Mouse (Mus musculus) ES-E14 (cell line): ENCODE results near the gene Rlbp1. TPM values are rescaled to one million over a fixed set of nuclear protein-coding genes. Genes with fewer than 3 reads are reported as not detected.

ENCODE experiments used
- DNase-seq: peaks from one replicate; pipeline ENCODE4 v3.0.0-alpha.2; 2013; ENCODE audit warnings: low read depth, low spot score
- H3K27ac ChIP-seq: 2 replicates; pipeline ENCODE4 v1.5.1; 2012; ENCODE audit warnings: low read depth, mild to moderate bottlenecking, low read length, moderate library complexity, mixed read lengths; ENCODE audit not compliant: poor library complexity, insufficient read depth, severe bottlenecking
- H3K36me3 ChIP-seq: 2 replicates; pipeline ENCODE4 v1.6.1; 2012; ENCODE audit warnings: mild to moderate bottlenecking, low read length, moderate library complexity, mixed read lengths; ENCODE audit not compliant: control insufficient read depth, poor library complexity, insufficient read depth, severe bottlenecking
- H3K4me1 ChIP-seq, 2 experiments: fragments of 150-350 bp in 1 of 2; sonication (generic) in 1 of 2; 2 replicates each; pipeline ENCODE4 v1.6.1; 2012; ENCODE audit warnings: low read length in 2 of 2, mild to moderate bottlenecking in 1 of 2, mixed read lengths in 1 of 2; ENCODE audit not compliant: control insufficient read depth in 2 of 2, insufficient read depth in 2 of 2, poor library complexity in 1 of 2
- H3K4me3 ChIP-seq, 2 experiments: fragments of 150-350 bp in 1 of 2; sonication (generic) in 1 of 2; 2 replicates each; pipeline ENCODE4 v1.5.1; 2012; ENCODE audit warnings: low read length in 2 of 2, low read depth in 1 of 2, mild to moderate bottlenecking in 1 of 2, mixed read lengths in 1 of 2; ENCODE audit not compliant: insufficient read depth in 1 of 2, poor library complexity in 1 of 2, severe bottlenecking in 1 of 2
- H3K9ac ChIP-seq: 2 replicates; pipeline ENCODE4 v1.6.1; 2012; ENCODE audit warnings: low read depth, mild to moderate bottlenecking, low read length, mixed read lengths; ENCODE audit not compliant: poor library complexity, insufficient read depth, severe bottlenecking
- H3K9me3 ChIP-seq: fragments of 150-350 bp; sonication (generic); 2 replicates; pipeline ENCODE4 v1.6.1; 2012; ENCODE audit warnings: low read depth, mild to moderate bottlenecking, low read length; ENCODE audit not compliant: control insufficient read depth, insufficient read depth
- CHD2 ChIP-seq: IDR thresholded peaks from 2 replicates; pipeline ENCODE4 v1.6.1; 2014; ENCODE audit warnings: mild to moderate bottlenecking, low read depth, low read length, inconsistent platforms
- HCFC1 ChIP-seq: IDR thresholded peaks from 2 replicates; pipeline ENCODE4 v1.6.1; 2012; ENCODE audit warnings: low read length, inconsistent platforms, borderline replicate concordance; ENCODE audit not compliant: insufficient read depth
- MAFK ChIP-seq: IDR thresholded peaks from 2 replicates; pipeline ENCODE4 v1.6.1; 2014; ENCODE audit warnings: mild to moderate bottlenecking, low read depth, low read length, inconsistent platforms; ENCODE audit not compliant: insufficient read depth
- ZC3H11A ChIP-seq: IDR thresholded peaks from 2 replicates; pipeline ENCODE4 v1.6.1; 2012; ENCODE audit warnings: low read depth, mild to moderate bottlenecking, inconsistent platforms, low read length, borderline replicate concordance
- ZNF384 ChIP-seq: IDR thresholded peaks from 2 replicates; pipeline ENCODE4 v1.6.1; 2012; ENCODE audit warnings: low read depth, low read length, inconsistent platforms
- in situ Hi-C, 2 experiments: fragments of 600-800 bp; cut with MboI; formaldehyde crosslinking; loops; one replicate each; pipeline ENCODE4 v1.15.1; 2025; ENCODE audit warnings: low sequenced_read_pairs in 2 of 2, inconsistent platforms in 1 of 2; ENCODE audit not compliant: unreplicated experiment in 2 of 2
- total RNA-seq: library from RNA; depleted of rRNA; stranded (reverse); fragments of 300-350 nt; gene quantifications from 2 replicates; pipeline ENCODE4 v1.2.3, GENCODE M21; 2012

Gene Rlbp1
- total RNA-seq, 1 experiment, result 5.9 TPM

DNA sequence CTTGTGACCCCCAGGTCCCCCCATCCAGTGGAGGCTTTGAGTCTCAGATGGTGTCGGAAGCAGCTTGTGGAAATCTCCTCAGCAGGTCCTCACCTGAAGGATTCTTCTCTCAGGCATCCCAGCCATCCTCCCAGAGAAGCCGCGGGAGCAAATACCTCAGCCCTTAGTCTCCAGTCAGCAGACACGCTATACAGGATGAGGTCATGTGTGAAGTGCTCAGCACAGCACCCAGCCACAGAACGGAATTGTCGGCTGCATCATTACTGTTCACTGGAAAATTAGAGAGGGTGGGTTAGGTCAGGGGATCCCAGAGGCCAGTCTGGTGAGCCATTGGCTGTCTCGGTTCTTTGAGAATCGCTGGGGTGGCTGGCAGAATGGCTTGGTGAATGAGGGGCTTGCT lies 38.0 kb downstream of the Rlbp1 start:
- peaks cover 0 to 5% of the 10 kb centered on the region in 2 experiments; a peak in 1 of 4 replicates for H3K4me1 ChIP-seq
- DNase-seq, result no peak
- no peaks in the 10 kb centered on the region for H3K9me3 ChIP-seq
- H3K9ac ChIP-seq, result no peak overlapping the region
- TF ChIP-seq ZNF384 (no peak), ZC3H11A (no peak), HCFC1 (no peak), MAFK (no peak), CHD2 (no peak)
- no peak overlapping the region for H3K27ac ChIP-seq
- in situ Hi-C loops, result no loop called here
- H3K36me3 ChIP-seq, result peaks cover 16% of the 10 kb centered on the region; the same call in 1 of the 2 replicates
- H3K4me3 ChIP-seq, result no peak overlapping the region

DNA sequence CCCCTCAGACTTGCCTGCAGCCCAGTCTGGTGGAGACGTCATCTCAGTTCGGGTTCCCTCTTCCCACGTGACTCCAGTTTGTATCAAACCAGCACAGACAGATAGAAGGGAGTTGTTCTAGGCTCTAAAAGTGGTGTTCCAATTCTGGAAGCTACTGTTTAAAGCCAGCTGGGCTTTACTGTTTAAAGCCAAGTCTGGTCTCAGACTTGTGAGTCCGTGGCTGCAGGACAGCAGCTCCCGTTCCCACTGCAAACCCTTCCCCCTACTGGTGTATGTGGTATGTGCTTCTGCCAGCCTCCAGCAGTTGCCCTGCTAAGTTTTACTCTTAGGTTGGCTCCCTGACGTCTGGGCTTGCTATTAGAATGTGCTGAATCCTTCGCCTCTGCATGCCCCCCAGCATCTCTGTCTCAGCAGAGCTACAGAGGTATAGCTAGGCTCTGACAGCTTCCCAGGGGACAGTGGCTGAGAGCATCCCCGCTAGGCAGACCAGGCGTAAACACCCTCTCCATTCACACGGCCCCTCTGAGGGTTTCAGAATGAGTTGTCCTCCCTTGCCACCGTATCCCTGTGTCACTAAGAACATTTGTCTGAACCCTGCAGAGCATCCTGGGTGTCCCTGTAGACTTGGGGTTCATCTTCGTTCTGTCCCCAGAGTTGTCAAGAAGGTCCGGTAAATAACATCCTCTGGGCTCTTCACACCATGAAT lies 39.6 kb downstream of the Rlbp1 start:
- H3K27ac ChIP-seq, result no peak overlapping the region

DNA sequence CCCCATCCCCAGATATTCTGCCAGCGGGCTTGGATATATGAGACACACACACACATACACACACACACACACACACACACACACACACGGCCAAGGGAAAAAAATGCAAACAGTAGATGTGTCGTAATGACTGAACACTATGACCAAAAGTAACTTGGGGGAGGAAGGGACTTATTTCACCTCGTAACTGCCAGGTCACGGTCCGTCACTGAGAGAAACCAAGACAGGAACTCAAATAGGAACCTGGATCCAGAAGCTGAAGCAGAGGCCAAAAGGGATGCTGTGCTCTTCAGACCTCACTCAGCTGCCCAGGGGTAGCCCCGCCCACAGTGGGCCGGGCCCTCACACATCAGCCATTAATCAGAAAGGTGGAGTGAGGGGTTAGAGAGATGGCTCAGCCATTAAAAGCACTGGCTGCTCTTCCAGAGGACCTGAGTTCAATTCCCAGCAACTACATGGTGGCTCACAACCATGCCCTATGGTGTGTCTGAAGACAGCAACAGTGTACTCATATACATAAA lies 40.2 kb downstream of the Rlbp1 start:
- Histone ChIP-seq H3K4me1 (peaks cover 0 to 2% of the 10 kb centered on the region in 2 experiments; a peak in 1 of 4 replicates), H3K27ac (no peak overlapping the region), H3K9ac (no peak overlapping the region), H3K9me3 (no peaks in the 10 kb centered on the region), H3K36me3 (peaks cover 16% of the 10 kb centered on the region; the same call in 1 of the 2 replicates), H3K4me3 (no peak overlapping the region)
- in situ Hi-C loops, result no loop called here
- no peak for DNase-seq
- TF ChIP-seq HCFC1 (no peak), ZNF384 (no peak), ZC3H11A (no peak), MAFK (no peak), CHD2 (no peak)

More for the DNA sequence above, 39.6 kb downstream of the Rlbp1 start:
- DNase-seq, result no peak
- Histone ChIP-seq H3K4me1 (peaks cover 0 to 5% of the 10 kb centered on the region in 2 experiments; a peak in 1 of 4 replicates), H3K9me3 (no peaks in the 10 kb centered on the region), H3K4me3 (no peak overlapping the region), H3K9ac (no peak overlapping the region), H3K36me3 (peaks cover 16% of the 10 kb centered on the region; the same call in 1 of the 2 replicates)
- no peak for TF ChIP-seq HCFC1
- no peak for TF ChIP-seq ZNF384
- TF ChIP-seq MAFK, result no peak
- in situ Hi-C loops, result no loop called here

DNA sequence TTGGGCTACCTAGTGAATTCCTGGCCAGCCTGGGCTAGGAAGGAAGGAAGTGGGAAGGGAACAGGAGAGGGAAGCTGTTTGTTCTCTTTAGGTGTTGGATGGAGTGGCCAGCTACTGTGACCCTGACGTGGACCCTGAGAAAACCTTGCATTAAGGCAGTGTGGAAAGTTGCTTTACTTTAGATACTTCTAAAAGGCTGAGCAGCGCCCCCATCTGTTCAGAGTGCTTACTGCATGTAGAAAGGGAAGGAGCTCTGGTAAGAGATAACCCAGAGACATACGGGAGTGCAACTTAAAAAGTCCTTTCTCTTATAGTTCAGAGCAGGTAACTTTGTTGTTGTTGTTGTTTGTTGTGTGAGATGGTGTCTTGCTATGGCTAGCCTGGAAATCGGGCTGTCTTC lies 40.9 kb downstream of the Rlbp1 start:
- Histone ChIP-seq H3K9ac (no peak overlapping the region), H3K4me1 (no peaks in the 10 kb centered on the region), H3K27ac (no peak overlapping the region), H3K4me3 (no peak overlapping the region), H3K36me3 (peaks cover 16% of the 10 kb centered on the region; the same call in 1 of the 2 replicates), H3K9me3 (no peaks in the 10 kb centered on the region)
- in situ Hi-C loops, result no loop called here
- no peak for TF ChIP-seq CHD2
- TF ChIP-seq ZC3H11A, result no peak
- no peak for TF ChIP-seq ZNF384
- TF ChIP-seq MAFK, result no peak
- TF ChIP-seq HCFC1, result no peak
- DNase-seq, result peak; percentile 66

DNA sequence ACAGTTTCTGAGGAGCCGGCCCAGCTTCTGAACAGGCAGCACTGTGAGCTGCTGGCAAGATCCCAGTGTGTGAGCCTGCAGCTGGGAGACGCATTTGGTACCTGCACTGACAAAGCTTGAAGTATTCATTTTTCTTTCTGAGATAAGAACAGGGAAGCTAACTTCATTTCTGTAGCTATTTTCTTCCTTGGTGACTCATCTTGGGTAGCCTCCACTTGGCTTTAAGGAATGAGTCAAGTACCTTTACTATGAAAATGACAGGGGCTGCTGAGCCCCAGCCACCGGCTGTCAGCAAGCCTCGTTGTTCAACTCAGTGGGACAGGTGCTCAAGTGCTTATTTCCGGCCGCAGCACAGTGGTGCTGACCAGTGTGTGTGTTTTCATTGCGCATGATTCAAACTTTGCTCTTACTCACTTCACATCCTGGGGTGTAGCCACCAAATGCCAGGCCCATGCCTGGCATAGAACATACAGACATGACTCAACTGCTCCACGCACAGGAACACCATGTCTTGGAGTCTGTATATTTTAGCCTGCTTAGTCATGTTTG lies 50.4 kb downstream of the Rlbp1 start:
- in situ Hi-C loops, result no loop called here

More for the DNA sequence above, 50.4 kb downstream of the Rlbp1 start:
- TF ChIP-seq MAFK (no peak), ZNF384 (no peak), HCFC1 (no peak), CHD2 (no peak), ZC3H11A (no peak)
- H3K9me3 ChIP-seq, result no peaks in the 10 kb centered on the region
- H3K36me3 ChIP-seq, result no peaks in the 10 kb centered on the region
- no peaks in the 10 kb centered on the region for H3K4me1 ChIP-seq
- H3K4me3 ChIP-seq, result no peak overlapping the region
- H3K9ac ChIP-seq, result no peak overlapping the region
- no peak overlapping the region for H3K27ac ChIP-seq
- no peak for DNase-seq
